Mouse (Mus musculus) adipocyte (in vitro differentiated cells): ENCODE results near the gene Cers6.

ENCODE experiments used
- DNase-seq: peaks from one replicate; pipeline ENCODE4 v3.0.0-alpha.2; 2016; ENCODE audit warnings: low spot score

Gene Cers6

DNA sequence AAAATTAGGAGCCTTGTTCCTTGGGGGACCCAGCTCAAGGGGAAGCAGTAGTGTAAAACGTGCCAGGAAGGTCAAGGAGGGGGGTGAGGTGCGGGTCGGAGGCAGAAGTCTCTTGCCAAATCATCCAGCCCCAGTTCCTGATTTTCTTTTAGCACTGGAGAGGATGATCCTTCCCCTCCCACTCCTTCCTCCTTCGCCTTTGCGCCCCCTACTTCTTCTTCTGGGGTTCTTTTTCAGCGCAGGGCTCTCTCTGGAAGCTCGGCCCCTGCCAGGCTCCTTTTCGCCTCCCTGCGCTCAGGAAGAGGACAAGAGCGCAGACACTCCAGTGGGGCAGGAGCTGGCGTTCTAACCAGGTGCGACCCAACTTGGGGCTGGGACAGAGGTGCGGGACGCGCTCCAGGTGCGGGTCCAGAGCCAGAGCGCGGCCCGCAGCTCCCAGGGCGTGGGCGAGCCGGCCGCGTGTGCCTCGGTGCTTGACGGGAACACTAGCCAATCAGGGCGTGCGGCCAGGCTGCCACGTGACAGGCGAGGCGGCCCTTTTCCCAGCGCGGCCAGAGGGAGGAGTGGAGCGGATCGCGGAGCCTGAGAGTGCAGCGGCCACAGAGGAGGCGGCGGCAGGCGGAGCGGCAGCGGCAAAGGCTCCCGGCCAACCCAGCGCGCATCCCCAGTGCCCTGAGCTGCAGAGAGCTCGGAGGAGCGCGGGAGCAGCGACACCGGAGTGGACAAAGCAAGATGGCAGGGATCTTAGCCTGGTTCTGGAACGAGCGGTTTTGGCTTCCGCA, at the start of gene Cers6:
TSS of gene Cers6 (plus strand) at position 538 of the 782 bp plus-strand sequence.
- DNase-seq: peak; percentile 98

DNA sequence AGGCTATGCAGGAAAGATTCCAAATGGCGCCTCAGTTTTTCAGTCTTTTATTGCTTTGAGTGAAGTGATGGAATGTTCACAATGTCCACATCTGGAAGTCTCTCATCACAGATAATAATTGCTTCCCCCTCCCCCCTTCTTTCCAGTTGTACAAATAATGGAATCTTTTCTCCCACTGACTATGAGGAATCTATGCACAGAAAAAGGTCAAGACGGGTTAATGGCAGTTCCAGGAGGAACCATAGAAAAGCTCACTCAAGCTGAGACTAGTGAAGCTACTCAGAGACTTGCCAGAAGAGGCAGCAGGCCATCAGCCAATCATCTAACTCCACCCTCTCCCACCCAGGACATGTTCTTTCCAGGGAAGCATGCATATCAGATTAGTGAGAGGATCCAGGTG, 46.8 kb upstream of the Cers6 start:
- no peak for DNase-seq

DNA sequence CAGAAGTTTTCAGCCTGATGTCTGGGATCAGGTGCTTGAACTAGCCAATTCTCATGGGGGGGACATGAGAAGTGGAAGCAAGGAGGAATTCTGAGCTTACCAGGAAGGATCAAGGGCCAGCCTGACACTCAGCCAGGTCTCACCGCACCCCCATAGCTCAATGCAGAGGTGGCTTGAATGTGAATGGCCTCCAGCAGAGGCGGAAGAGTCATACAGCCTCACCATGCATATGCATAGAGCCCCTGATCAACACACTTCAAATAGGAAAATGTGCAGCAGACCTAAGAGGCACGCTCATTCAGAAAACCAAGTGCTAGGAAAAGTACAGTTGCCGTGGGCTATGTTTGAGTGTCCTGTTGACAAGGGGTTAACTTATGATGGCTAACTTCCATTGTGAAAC, 42.2 kb upstream of the Cers6 start:
- DNase-seq: no peak

DNA sequence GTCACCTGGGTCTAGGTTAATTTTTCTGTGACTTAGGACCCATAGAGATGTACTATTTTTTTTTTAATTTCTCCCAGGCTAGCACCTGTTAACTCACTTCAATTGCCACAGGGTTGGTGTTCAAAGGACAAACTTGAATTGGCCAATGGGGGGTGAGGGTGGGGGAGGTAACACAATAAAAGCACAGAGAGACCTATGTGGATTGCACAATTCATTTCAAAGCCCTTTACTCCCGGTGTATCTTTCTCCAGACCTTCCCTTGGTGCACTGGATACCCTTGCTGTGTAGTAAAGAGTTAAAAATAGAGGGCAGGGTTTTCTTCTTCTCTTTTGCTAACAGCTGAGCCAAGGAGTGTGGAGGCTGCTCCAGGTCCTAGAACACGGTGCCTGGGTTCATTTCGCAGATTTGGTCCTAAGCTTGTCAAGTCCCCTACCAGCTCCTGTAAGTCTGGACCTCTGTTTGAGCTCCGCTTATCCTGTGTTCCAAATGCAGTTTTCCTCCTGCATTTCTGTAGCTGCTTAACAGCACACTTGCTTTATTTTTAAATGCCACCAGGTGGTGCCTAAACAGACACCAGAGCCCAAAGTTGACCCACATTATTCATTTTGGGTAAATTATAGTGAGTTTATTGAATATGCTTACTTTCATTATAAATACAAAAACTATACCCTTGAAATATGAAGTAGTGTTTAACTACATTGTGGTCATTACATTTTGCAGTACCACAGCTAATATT, 38.9 kb upstream of the Cers6 start:
- peak; percentile 53 for DNase-seq

DNA sequence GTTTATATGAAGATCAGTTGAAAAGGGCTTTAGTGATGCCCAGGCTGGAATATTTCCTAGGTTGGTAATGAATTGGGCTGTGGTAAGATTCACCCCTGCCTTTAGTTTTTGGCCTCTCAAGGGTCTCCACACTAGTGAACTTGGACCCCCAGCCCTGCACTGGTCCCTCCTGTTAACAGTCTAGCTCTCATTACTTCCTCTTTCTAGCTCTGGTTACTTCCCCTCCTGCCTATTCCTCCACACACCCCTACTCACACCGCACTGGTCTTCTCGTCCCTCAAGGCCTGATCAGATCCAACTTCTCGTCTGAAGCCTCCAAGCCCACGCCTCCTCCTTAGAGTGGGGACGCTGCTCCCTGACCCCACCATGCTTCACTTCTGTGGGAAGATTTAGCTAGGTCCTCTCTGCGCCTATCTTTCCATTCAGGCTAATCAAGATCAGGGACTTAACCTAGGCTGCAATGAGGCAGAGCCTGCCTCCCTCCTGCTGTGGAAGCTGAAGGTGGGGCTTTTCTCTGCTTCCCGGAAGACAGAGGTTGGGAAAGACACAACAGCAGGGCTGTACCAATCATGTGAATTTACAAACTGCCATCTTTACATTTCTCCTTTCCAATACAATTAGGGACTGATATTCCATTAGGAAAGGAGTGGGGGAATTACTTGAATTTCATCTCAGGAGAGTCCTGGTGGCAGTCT, 35.8 kb upstream of the Cers6 start:
- DNase-seq: no peak

DNA sequence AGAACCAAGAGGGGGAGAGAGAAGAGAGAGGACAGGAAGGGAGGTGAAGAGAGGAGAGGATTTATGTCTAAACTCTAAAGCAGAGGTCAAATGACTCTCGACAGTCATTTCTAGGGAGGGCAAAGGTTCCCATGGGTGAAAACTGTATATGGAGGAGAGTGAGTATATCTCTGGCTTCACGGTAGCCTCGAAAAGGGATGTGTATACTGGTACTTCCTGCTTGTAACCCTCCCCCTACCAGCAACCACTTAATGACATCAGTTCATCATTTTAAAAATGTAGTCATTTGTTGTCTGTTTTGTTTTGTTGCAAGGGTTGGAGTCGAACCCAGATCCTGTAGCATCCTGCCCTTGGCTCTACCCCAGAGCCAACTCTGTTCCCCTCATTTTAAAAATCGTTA, 17.9 kb upstream of the Cers6 start:
- no peak for DNase-seq

DNA sequence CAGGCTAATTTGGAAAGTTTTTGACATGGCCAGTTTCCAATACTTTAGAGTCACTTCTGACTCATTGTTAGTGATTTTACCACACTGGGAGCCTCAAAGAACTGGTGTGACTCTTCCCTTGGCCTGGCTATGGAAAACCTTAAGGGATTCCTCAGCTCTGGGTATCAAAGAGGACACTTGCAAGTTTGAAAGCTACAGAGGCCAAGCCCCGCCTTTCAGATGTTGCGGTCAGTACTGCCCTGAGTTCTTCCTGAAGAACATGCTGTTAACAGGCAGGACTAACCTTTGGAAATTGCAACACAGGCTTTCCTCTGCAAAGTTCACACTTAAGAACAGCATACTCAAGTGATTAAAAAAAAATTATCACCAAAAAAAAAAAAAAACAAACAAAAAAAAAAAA, 16.7 kb upstream of the Cers6 start:
- peak; percentile 34 for DNase-seq

DNA sequence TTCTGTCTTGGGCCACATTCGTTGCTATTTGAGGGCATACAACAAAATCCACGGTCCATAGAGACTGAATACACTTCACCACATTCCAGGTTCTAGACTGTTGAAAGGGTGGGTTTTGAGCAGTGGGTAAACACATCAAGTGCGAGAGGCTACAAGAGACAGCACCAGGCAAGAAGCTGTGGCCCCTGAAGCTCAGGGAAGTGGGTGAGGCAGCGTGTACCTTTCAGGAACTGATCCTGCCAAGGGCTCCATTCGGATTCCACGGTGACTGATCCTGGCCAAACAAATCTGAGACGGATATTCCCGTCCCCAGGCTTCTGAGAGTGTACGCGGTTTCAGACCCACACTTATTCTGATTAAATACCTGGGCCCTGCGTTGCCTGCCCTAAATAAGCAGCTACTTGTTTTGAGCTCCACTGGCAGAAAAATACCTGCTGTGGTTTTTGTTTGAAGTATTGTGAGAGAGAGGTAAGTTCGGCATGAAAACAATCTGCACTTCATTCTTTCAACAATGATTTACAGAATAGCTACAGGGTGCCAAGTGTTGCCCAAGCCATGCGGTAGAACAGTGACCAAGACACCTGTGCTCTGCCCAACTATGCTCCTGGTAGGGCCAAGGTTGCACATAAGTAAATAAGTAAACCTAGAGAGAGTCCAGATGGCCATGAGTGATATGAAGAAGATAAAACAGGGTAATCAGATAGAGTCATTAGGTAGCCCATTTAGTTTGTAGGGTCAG, 16.1 kb upstream of the Cers6 start:
- no peak for DNase-seq

DNA sequence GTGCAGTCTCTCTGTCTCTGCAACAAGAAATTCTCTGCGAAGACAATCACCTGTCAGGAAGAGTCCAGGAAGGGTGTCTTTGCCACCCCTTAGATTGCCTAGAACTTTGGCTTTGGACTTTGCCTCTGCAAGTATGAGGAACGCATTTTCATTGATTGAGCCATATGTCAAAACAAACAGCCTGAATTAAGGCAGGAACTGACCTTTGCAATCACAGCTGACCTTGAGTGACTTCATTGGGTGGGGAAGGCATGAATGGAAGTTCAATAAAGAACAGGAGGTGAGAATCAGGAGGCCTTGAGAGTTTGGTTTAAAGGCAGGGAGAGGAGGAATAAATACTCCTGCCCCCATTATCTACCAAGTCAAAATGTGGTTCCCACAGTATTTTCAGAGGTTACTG, 850 bp upstream of the Cers6 start:
- no peak for DNase-seq

DNA sequence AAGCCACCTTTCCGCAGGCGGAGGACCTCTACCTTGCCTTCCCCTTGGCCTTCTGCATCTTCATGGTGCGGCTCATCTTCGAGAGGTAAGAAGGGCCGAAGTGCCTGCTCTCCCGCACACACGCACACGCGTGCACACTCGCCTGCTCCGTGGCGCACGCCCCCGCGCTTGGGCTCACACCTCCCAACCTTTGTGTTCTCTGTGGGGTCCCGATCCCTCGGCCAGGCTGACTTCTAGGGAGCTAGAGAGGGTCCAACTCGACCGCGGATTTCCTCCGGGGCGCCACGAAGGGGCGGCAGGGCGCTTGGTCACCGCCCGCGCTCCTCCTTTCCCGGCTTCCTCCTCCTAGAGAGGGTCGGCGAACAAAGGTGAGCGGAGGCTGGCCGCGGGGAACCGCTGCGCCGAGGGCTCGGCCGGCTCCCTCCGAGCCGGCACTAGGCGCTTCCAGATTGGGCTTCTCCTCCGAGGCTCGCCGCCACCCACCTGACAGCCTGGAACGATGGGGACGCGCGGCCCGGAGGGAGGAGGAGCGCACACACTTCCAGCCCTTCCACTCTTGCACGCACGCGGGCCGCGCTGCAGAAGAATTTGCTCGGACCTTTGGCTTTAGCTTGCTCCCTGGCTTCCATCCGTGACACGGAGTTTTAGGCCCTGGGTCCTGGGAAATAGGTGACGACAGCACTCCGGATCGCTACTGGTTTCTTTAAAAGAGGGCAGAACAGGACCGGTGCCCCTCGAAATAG, 651 bp downstream of the Cers6 start:
- peak; percentile 72 for DNase-seq

DNA sequence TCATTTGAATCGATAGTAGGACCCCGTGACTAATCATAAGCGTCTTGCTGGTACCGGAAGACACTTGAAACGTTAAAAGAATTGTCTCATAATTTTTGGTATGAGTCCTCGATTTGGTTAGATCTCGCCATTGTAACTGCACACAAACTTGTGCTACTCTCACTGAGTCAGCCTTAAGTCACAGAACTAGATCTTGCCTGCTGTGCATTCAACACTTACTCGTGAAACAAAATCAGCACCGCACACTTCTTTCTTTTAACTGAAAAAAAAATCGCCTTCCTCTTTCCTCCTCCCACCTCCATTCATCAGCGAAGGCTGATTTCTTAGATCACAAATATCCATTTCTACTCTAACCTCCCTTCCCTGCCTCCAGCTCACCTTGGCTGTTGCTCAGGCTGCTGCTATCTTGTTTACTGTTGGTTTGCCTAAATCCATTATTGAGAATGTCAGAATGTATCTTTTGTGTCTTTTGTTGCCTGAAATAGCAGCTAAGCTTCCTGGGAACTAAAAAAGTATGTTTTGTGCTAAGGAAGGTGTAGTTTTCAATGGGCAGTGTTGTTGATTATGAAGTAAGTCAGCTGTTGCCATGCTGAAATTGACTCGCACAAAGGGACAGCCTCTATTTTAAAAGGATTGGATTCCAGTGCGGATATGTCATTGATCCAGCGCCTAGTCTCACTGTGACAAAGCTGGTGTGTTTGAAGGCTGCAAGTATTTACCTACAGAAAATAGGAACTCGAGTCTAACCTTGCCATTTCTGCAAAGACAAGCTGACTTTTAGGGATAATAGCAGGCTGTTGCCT, 1.4 kb downstream of the Cers6 start:
- peak; percentile 56 for DNase-seq

DNA sequence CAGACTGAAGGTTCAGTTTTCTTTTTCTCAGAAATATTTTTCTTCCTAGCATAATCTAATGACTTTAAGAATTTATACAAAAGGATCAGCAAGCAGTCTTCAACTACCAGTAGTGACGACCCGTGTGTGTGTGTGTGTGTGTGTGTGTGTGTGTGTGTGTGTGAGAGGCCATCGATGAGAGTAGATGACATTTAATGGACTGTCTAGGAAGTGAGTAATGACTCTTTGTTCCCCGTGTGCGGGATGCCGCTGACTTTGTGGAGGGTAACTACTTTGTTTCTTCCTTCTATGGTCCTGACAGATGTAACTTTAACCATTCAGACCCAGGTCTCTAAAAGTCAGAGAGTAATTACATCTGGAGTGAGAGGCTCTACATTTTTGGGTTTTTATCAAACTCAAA, 2.3 kb downstream of the Cers6 start:
- DNase-seq: peak; percentile 16

DNA sequence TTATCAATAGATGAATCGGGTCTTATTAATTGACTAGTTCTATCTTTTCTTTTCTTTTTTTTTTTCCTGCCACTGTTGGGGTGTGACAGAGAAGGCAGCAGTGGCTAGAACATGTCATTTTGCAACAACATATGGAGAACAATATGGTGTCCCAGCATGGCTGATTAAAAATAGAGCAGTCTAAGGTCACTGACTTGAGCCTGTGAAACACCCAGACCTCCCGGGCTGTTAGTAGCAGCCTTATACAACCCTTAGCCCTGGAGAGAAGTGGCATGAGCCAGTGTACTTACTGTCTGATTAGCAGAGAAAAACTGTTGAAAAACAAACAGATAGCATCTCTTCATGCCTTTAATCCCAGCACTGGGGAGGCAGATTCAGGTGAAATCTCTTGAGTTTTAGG, 3.1 kb downstream of the Cers6 start:
- peak; percentile 27 for DNase-seq

DNA sequence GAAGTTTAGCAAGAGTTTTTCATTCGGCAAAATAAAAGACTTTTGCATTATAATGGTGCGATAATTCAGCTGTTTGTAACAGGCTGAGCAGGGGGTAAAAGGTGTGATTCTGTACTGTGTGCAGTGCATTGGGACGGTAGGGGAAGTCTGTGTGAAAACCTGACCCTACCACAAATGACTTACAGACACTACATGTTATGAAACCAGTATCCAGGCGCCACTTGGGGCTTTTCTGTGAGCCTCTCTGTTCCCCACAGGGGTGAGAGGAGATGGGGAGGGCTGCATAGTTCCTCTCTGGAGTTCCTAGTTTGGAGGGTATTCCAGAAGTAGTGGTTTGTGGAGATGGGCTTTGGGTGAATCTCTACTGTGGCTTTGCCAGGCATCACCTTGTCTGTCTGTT, 5.9 kb downstream of the Cers6 start:
- DNase-seq: no peak

DNA sequence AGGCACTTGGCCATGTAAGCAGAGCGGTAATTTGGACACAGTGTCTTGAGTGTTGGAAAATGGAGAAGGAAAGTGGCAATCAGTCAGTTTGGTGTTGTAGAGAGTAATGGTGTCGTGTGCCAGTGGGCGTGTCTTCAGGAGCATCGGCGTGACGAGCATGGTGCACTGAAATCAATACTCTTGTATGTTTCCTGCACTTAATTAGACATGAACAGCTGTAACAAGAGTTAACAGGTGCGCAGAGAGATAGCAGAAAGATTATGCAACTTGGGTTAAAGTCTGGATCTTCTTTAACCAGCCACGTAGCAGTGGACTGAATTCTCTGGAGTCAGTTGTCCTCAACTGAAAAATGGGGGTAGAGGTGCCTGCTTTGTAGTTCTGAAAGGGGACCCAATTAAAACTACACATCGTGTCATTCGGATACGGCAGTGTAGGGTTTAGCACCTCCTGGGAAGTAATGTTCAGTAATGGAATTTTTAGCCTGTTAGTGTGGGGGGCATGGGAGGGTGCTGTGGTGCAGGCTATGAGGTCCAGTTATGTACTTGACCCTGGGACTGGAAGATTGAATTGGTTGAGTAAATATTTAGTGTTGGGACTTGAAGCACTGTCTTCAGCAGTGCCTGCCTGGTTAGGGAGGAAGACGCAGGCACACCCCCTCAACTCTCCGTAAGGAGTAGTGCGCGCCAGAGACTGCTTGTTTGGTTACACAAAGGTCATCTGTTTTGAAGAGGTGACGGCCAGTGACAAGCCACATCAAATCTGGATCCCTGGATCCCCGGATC, 9.9 kb downstream of the Cers6 start:
- no peak for DNase-seq

DNA sequence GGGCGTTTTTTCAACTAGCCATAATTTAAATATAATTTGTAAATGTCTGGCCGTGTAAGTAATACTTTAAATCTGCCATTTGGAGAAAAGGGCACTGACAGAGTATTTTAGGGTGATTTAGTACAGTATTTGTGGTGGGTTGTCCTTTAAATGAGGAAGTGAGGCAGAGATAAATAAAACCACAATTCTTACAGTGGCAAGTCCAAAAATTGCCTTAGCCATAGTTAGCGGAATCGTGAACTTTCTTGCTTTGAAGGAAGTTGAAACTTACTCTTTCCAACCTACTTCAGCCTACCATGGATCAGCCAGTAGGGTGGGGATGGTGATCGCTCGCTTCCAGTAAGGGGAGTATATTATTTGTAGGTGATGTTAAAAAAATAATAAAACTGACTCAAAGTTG, 11.8 kb downstream of the Cers6 start:
- no peak for DNase-seq

DNA sequence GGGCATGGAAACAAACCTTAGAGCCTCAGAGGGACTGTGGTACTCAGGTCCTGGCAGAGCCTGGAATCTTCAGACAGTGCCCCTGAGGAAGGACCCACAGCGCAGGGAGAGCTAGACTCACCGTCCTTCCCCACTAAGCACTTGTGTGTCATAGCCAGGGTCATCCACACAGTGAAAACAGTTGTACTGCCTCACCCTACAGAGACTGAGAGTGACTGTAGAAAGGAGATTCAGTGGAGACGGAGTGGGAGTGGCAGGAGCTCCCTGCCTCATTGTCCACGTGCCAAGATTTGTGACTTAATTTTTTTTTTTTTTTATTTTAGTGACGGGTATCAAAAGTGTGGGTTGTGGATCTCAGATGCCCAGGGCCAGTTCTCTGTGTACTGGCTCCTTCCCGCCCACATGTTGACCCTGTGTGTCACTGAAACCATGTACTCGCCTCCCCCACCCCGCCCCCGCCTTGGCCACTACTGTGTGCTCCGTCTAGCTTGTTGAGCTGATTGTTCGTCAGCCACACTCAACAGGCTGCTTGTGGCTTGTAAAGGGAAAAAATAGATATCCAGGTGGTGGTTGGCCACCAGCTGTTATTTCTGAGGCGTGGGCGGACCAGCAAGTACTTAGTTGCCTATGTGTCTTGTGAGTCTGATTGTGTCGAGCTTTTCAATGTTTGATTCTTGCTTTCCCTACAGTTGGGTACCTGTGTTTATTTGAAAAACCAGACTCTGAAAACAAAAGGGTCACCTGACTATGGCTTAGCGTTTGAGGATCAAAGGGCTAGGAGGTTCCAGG, 12.6 kb downstream of the Cers6 start:
- DNase-seq: peak; percentile 35

DNA sequence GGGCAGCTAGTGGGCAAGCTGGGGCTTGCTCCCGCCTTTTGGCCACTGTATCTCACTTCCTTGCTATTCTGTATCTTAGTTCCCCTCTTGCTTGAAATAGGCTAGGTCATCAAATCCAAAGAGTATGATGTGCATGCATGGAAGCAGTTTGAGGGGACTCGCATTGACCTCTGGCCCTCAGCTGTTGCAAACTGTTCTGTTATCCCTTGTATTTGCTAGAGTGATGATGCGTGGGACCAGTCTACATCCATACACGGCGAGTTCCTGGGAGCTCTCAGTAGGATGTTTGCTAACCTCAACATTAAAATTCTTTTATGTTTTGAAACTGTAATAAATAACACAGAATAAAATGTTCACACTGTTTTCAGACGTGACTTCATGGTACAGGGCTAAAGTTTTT, 13.3 kb downstream of the Cers6 start:
- no peak for DNase-seq

DNA sequence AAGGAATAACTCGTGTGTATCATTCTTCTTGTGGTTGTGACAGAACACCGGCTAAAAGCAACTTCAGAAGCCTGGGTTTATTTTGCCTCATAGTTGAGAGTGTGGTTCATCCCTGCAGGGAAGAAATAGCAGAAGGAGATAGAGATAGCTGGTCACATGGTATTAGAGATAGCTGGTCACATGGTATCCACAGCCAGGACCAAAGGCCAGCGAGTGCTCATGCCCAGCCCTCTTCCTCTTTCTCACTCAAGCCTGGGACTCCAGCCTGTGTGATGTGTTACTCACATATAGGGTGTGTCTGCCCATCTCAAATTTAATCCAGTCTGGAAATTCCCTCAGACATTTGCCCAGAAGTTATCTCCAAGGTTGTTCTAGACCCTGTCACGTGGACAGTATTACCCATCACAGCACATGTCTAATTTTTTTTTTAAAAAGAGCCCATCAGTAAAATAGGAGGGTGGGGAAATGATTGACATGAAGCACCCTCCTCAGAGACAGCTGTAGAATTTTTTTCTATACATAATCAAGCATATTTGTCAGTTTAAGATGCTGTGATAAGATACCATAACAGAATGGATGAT, 17.9 kb downstream of the Cers6 start:
- DNase-seq: no peak
